Mouse (Mus musculus): ENCODE measurements around the gene Neurod4.

DNA sequence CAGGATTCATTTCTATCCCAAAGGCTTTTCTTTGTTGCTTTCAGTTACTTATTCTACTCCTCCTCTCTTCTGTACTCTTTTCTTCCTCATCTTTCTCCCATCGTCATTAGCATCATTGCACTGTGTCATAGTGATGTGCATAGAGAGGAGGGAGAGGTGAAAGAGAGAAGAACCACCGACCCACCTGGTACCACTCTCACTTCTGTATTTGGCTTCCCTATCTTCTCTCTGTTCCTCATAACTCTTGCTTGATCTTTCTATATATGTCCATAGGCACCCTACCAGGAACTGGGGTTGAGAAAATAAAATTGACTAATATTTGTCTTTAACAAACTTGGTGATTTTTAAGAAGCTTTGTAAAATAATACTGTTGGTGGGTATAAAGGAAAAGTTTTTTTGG, 3.5 kb downstream of the Neurod4 start:
- no peak for TF ChIP-seq CTCF (IDR thresholded peaks at IDR 0.05; ENCODE audit: control insufficient read depth, insufficient read depth, low read length)
- no peak for TF ChIP-seq POLR2A (IDR thresholded peaks at IDR 0.05; ENCODE audit: borderline replicate concordance, control insufficient read depth, low read depth, low read length)
